Mouse (Mus musculus) embryonic facial prominence, embryonic 11.5 days (tissue): Measurements from ENCODE around the gene Lpin2. TPM values are rescaled to one million over a fixed set of nuclear protein-coding genes. Genes with fewer than 3 reads are reported as not detected.

Source experiments
- ATAC-seq: fragments of 200-750 bp; cut with Nextera tagmentation; replicated peaks from 2 replicates; pipeline ENCODE4 v1.8.0; 2017; ENCODE audit warnings: low read depth; ENCODE audit not compliant: insufficient number of reproducible peaks, low FRiP score, low TSS enrichment
- DNase-seq: peaks from one replicate; pipeline ENCODE4 v3.0.0-alpha.2; 2015; ENCODE audit warnings: low spot score
- H3K27ac ChIP-seq: fragments of 300-500 bp; sonication (generic); replicated peaks from 2 replicates; pipeline ENCODE4 v1.5.1; 2014; ENCODE audit warnings: mild to moderate bottlenecking, low read depth, low read length, control low read depth
- H3K27me3 ChIP-seq: fragments of 300-500 bp; sonication (generic); 2 replicates; pipeline ENCODE4 v1.6.1; 2014; ENCODE audit warnings: mild to moderate bottlenecking, low read length, moderate library complexity, mixed read lengths; ENCODE audit not compliant: control insufficient read depth, insufficient read depth
- H3K36me3 ChIP-seq: fragments of 300-500 bp; sonication (generic); replicated peaks from 2 replicates; pipeline ENCODE4 v1.6.1; 2014; ENCODE audit warnings: low read depth, mild to moderate bottlenecking, low read length, moderate library complexity, mixed read lengths; ENCODE audit not compliant: control insufficient read depth, insufficient read depth
- H3K4me1 ChIP-seq: fragments of 300-500 bp; sonication (generic); 2 replicates; pipeline ENCODE4 v1.6.1; 2014; ENCODE audit warnings: low read length, mixed read lengths; ENCODE audit not compliant: control insufficient read depth, insufficient read depth
- H3K4me2 ChIP-seq: fragments of 300-500 bp; sonication (generic); 2 replicates; pipeline ENCODE4 v1.6.1; 2014; ENCODE audit warnings: low read depth, mild to moderate bottlenecking, control low read depth, low read length, moderate library complexity
- H3K4me3 ChIP-seq: fragments of 300-500 bp; sonication (generic); 2 replicates; pipeline ENCODE4 v1.5.1; 2014; ENCODE audit warnings: low read depth, low read length, control low read depth
- H3K9ac ChIP-seq: fragments of 300-500 bp; sonication (generic); replicated peaks from 2 replicates; pipeline ENCODE4 v1.6.1; 2014; ENCODE audit warnings: mild to moderate bottlenecking, control low read depth, low read length
- H3K9me3 ChIP-seq: fragments of 300-500 bp; sonication (generic); replicated peaks from 2 replicates; pipeline ENCODE4 v1.6.1; 2016; ENCODE audit warnings: mild to moderate bottlenecking, low read length, inconsistent platforms, mixed read lengths; ENCODE audit not compliant: control insufficient read depth
- WGBS: fragments of 180-500 bp; shearing (Covaris S2); extraction: QIAGEN DNeasy Blood & Tissue Kit; methylation state at CpG from one replicate; pipeline ENCODE4 v1.1.7; 2014; 5-methylcytosine and 5-hydroxymethylcytosine counted together
- polyA plus RNA-seq: library from polyadenylated mRNA; unstranded; fragments of >200 nt; fragmentation: Nextera tagmentation; extraction: Ambion mirVana; gene quantifications from 2 replicates; pipeline ENCODE4 v1.2.1, GENCODE M21; 2014

Lpin2 gene
- polyA plus RNA-seq, 1 experiment from 2014 or later = 46.3 TPM

DNA sequence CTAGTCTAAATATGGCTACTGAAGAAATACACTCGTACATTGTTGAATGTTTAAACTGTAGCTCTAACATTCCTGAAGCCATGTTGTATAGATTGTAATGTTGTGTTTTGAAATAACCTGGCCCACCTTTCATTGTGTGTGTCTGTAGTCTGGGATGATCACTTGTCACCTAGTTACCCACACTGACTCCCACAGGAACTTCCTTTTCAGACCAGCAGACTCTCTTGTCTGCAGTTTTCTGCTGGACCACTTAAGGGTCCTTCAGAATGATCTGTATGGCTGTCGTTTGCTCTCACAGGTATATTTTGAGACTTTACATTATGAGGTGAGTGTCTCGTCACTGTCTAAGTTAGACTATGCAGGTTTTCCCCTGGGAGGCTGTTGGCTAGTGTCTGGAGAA lies 27.6 kb downstream of the Lpin2 start:
- 80% methylated on average over 3 of the region's 3 CpGs for whole genome bisulfite sequencing
- Histone ChIP-seq H3K27me3 (no peaks in the 10 kb centered on the region), H3K4me1 (no peaks in the 10 kb centered on the region), H3K27ac (no peak overlapping the region), H3K9ac (no peak overlapping the region), H3K4me3 (no peak overlapping the region), H3K36me3 (no peaks in the 10 kb centered on the region), H3K4me2 (no peak overlapping the region), H3K9me3 (no peaks in the 10 kb centered on the region)
- no peak for DNase-seq
- ATAC-seq = no peak

DNA sequence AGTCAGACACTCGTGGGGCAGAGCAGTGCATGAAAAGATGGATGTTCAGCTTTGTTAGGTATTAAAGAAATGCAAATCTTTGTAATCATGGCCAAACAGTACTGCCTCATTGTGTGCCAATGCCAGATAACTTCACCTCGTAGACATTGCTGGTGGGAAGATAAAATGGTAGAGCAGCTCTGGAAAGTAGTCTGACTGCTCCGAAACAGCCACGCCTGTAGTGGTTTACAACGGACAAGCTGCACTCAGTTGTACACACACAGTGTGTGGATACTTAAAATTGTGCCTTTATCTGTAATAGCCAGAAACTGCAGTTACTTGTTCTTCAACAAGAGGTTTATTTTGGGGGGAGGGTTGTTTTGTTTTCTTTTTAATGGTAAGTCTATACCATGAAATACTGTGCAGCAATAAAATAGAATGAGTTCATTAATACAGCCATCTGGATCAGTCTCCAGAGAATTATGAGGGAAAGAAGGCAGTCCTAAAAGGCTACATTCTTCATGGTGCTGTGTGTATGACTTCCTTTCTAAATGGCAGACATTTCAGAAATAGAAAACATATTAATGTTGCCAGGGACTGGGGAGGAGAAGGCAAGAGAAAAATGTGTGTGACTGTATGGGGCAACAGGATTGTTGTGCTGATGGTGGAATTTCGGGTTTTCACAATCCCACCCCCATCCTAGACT lies 29.7 kb downstream of the Lpin2 start:
- no peak for DNase-seq
- Histone ChIP-seq H3K27ac (no peak overlapping the region), H3K9me3 (no peaks in the 10 kb centered on the region), H3K27me3 (no peaks in the 10 kb centered on the region), H3K9ac (no peak overlapping the region), H3K4me1 (no peaks in the 10 kb centered on the region), H3K36me3 (no peaks in the 10 kb centered on the region), H3K4me2 (no peak overlapping the region), H3K4me3 (no peak overlapping the region)
- ATAC-seq = no peak
- 82% methylated on average over 6 of the region's 6 CpGs for WGBS

DNA sequence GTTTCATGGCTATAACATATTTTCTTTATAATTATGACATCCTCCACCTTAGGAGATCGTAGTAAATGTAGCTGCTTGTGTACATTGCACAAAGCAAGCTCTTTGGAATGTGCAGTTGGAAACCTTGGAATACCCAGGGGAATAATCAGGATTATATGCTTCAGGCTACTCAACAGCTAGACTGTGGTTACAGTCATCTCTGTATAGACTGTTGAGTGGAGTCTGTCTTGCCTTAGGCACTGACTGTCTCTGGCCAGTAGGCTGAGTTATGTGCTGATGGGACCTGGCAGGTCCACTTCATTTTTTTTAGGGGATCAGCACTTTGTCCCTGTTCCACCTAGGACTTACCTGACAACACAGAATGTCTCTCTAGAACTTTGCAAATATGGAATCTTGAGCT lies 31.3 kb downstream of the Lpin2 start:
- no peak; the same call in 1 of the 2 replicates for ATAC-seq
- WGBS = 53% methylated on average over 1 of the region's 1 CpGs
- Histone ChIP-seq H3K27ac (no peak overlapping the region), H3K4me3 (no peak overlapping the region), H3K36me3 (no peaks in the 10 kb centered on the region; the same call in 1 of the 2 replicates), H3K4me1 (no peaks in the 10 kb centered on the region), H3K4me2 (no peak overlapping the region), H3K9me3 (no peaks in the 10 kb centered on the region), H3K27me3 (no peaks in the 10 kb centered on the region), H3K9ac (no peak overlapping the region)
- DNase-seq = peak; percentile 20

GRCm38 (mm10) chr17:71214514-71215240 lies 32.3 kb downstream of the Lpin2 start:
- H3K27me3 ChIP-seq = no peaks in the 10 kb centered on the region
- no peaks in the 10 kb centered on the region; the same call in 1 of the 2 replicates for H3K36me3 ChIP-seq
- no peak overlapping the region for H3K4me3 ChIP-seq
- 0 out of 2 replicates have a peak, but pooled peaks have one; percentile 52 for ATAC-seq
- H3K27ac ChIP-seq = no peak overlapping the region
- H3K4me1 ChIP-seq = no peaks in the 10 kb centered on the region
- no peak overlapping the region for H3K4me2 ChIP-seq
- no peak overlapping the region for H3K9ac ChIP-seq
- WGBS = 87% methylated on average over 17 of the region's 17 CpGs
- no peaks in the 10 kb centered on the region for H3K9me3 ChIP-seq
- DNase-seq = no peak

DNA sequence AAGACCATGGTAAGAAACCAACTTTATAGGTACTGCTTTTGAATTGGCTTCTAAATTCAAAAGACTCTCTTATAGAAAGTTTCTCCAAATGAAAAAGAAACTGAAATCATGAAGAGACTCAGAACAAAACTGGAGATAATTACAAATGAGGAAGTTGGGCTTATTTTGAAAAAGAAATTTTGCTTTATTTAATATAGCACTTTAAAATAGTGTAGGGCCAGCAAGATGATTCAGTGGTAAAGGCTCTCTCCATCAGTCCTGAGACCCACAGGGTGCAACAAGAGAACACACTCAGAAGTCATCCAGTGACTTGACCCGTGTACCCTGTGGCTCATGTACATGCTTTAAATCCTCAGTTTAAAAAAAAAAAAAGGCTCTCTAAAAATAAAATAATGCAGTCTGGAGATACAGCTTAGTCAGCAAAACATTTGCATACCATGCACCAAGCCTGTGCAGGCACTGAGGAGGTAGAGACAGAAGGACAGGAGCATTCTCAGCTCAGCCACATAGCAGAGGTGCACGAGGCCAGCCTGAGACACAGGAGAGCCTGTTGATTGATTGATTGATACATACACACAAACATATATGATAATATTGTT lies 33.0 kb downstream of the Lpin2 start:
- H3K9ac ChIP-seq = no peak overlapping the region
- no peaks in the 10 kb centered on the region; the same call in 1 of the 2 replicates for H3K36me3 ChIP-seq
- no peak for DNase-seq
- no peak overlapping the region for H3K27ac ChIP-seq
- H3K4me2 ChIP-seq = no peak overlapping the region
- no peaks in the 10 kb centered on the region for H3K4me1 ChIP-seq
- no peaks in the 10 kb centered on the region for H3K27me3 ChIP-seq
- no peak for ATAC-seq
- H3K4me3 ChIP-seq = no peak overlapping the region
- H3K9me3 ChIP-seq = no peaks in the 10 kb centered on the region
- WGBS = 81% methylated on average over 2 of the region's 2 CpGs

GRCm38 (mm10) chr17:71216263-71216662 lies 33.9 kb downstream of the Lpin2 start:
- H3K9me3 ChIP-seq = no peaks in the 10 kb centered on the region
- ATAC-seq (no peak), DNase-seq (no peak)
- H3K4me2 ChIP-seq = no peak overlapping the region
- WGBS = 87% methylated on average over 2 of the region's 2 CpGs
- H3K27ac ChIP-seq = no peak overlapping the region
- H3K27me3 ChIP-seq = no peaks in the 10 kb centered on the region
- H3K4me3 ChIP-seq = no peak overlapping the region
- H3K9ac ChIP-seq = no peak overlapping the region
- H3K4me1 ChIP-seq = no peaks in the 10 kb centered on the region
- no peaks in the 10 kb centered on the region; the same call in 1 of the 2 replicates for H3K36me3 ChIP-seq

DNA sequence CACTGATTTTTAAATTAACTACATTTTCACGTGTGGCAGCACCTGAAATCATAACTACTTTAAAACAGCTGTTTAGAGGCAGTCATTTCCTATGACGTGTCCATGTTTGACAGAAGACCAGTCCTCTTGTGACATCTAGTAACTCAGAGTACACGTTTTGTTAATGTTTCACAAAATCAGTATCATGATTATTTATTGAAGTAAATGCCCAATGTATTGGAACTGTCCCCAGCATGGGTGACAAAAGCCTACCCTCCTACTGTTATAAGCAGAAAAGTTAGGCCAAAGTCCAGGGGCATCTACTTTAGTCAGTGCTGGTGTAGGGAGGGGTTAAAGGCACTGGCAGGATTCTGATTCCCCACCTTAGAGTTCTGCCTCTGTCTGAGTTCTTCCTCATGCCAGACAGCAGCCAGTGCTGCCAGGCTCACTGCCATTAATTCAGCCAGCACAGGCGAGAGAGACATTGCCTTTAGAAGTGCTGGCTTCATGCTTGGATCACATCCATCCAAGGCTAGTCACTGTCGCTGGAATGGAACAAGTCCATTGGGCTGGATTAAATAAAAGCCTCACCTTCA lies 34.8 kb downstream of the Lpin2 start:
- no peaks in the 10 kb centered on the region for H3K27me3 ChIP-seq
- no peak overlapping the region for H3K4me2 ChIP-seq
- 88% methylated on average over 5 of the region's 5 CpGs for WGBS
- ATAC-seq (no peak), DNase-seq (no peak)
- H3K4me3 ChIP-seq = no peak overlapping the region
- H3K4me1 ChIP-seq = no peaks in the 10 kb centered on the region
- H3K36me3 ChIP-seq = no peaks in the 10 kb centered on the region; the same call in 1 of the 2 replicates
- no peak overlapping the region for H3K27ac ChIP-seq
- H3K9ac ChIP-seq = no peak overlapping the region
- no peaks in the 10 kb centered on the region for H3K9me3 ChIP-seq
